Mouse (Mus musculus) midbrain, postnatal 0 days (tissue): ENCODE measurements at regions not wholly inside any gene's neighbourhood (a gene's known extent, or its start where the extent isn't known, plus 50 kb on each side); places are given as distances from the start of the nearest gene placed in this dataset.

ENCODE experiments used
- ATAC-seq: fragments of 200-750 bp; cut with Nextera tagmentation; 2 replicates; pipeline ENCODE4 v1.8.0; 2017; ENCODE audit warnings: moderate number of reproducible peaks, mild to moderate bottlenecking, moderate TSS enrichment, moderate library complexity; ENCODE audit not compliant: low FRiP score
- DNase-seq: peaks from one replicate; pipeline ENCODE4 v3.0.0-alpha.2; 2015; ENCODE audit warnings: low spot score
- H3K27ac ChIP-seq: fragments of 300-500 bp; sonication (generic); 2 replicates; pipeline ENCODE4 v1.5.1; 2014; ENCODE audit warnings: low read depth, mild to moderate bottlenecking, low read length, mixed read lengths
- H3K27me3 ChIP-seq: fragments of 300-500 bp; sonication (generic); 2 replicates; pipeline ENCODE4 v1.6.1; 2014; ENCODE audit warnings: low read length, control low read depth, mixed read lengths; ENCODE audit not compliant: insufficient read depth
- H3K36me3 ChIP-seq: fragments of 300-500 bp; sonication (generic); 2 replicates; pipeline ENCODE4 v1.6.1; 2014; ENCODE audit warnings: low read length, control low read depth, mixed read lengths; ENCODE audit not compliant: insufficient read depth
- H3K4me1 ChIP-seq: fragments of 300-500 bp; sonication (generic); 2 replicates; pipeline ENCODE4 v1.6.1; 2014; ENCODE audit warnings: mild to moderate bottlenecking, control low read depth, antibody characterized with exemption, low read length, mixed read lengths; ENCODE audit not compliant: insufficient read depth
- H3K4me2 ChIP-seq: fragments of 300-500 bp; sonication (generic); 2 replicates; pipeline ENCODE4 v1.6.1; 2014; ENCODE audit warnings: low read depth, mild to moderate bottlenecking, low read length, mixed read lengths; ENCODE audit not compliant: poor library complexity, severe bottlenecking
- H3K4me3 ChIP-seq: fragments of 300-500 bp; sonication (generic); 2 replicates; pipeline ENCODE4 v1.5.1; 2014; ENCODE audit warnings: low read depth, mild to moderate bottlenecking, low read length, moderate library complexity
- H3K9ac ChIP-seq: fragments of 300-500 bp; sonication (generic); replicated peaks from 2 replicates; pipeline ENCODE4 v1.6.1; 2014; ENCODE audit warnings: mild to moderate bottlenecking, low read length, moderate library complexity, mixed read lengths; ENCODE audit not compliant: poor library complexity, severe bottlenecking
- H3K9me3 ChIP-seq: fragments of 300-500 bp; sonication (generic); 2 replicates; pipeline ENCODE4 v1.6.1; 2016; ENCODE audit warnings: low read length, control low read depth
- CTCF ChIP-seq: IDR thresholded peaks from 2 replicates; pipeline ENCODE4 v1.5.1; 2016; ENCODE audit warnings: antibody characterized with exemption, mild to moderate bottlenecking
- WGBS: fragments of 180-500 bp; shearing (Covaris S2); extraction: QIAGEN DNeasy Blood & Tissue Kit; methylation state at CpG from one replicate; pipeline ENCODE4 v1.1.7; 2014; 5-methylcytosine and 5-hydroxymethylcytosine counted together

DNA sequence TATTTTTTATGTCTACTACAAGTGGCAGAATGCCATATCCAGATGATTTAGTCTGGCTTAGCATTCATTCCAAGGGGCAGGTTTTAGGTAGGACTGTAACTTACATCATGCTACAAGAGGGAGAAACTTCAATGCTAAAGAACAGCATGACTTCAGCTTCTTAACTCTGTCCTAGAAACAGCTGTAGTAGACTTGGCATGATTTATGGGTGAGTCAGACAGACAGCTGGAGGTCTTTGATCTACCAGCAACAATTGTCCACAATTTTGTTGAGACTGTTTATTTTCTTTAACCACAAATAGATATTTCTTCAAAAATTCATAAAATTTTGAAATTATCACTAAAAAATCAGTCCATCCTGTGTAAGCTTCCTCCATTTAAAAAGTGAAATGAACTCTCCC lies 781.7 kb upstream of the Man1a start:
- Histone ChIP-seq H3K4me1 (no peaks in the 10 kb centered on the region), H3K27ac (no peak overlapping the region), H3K36me3 (no peaks in the 10 kb centered on the region), H3K4me2 (no peak overlapping the region), H3K9me3 (no peaks in the 10 kb centered on the region), H3K4me3 (no peak overlapping the region), H3K27me3 (no peaks in the 10 kb centered on the region), H3K9ac (no peak overlapping the region)
- ATAC-seq (no peak), DNase-seq (no peak)
- no peak for TF ChIP-seq CTCF

DNA sequence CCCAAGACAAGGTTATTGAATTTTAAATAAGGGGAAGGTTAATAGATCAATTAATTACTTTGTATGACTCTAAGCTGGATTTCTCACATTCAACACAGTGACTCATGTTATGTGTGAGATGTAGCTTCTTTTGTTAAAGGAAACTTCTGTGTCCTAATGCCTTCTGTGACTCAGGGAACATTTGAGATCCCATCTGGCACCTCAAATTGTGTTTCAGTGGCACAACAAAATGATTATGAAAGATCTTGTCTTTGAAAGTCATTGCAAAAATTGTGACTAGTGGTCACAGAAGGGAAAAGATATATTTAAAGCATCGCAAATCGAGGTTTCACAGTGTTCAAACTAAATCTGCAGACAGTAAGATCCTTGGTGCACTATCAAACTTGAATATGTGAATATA lies 765.2 kb upstream of the Man1a start:
- H3K4me1 ChIP-seq = no peaks in the 10 kb centered on the region
- no peak for TF ChIP-seq CTCF
- H3K4me2 ChIP-seq = no peak overlapping the region
- H3K4me3 ChIP-seq = no peak overlapping the region
- WGBS = 91% methylated on average over 2 of the region's 2 CpGs
- no peak overlapping the region for H3K9ac ChIP-seq
- DNase-seq (no peak), ATAC-seq (no peak)
- H3K9me3 ChIP-seq = no peaks in the 10 kb centered on the region
- H3K36me3 ChIP-seq = no peaks in the 10 kb centered on the region
- no peak overlapping the region for H3K27ac ChIP-seq
- no peaks in the 10 kb centered on the region for H3K27me3 ChIP-seq

DNA sequence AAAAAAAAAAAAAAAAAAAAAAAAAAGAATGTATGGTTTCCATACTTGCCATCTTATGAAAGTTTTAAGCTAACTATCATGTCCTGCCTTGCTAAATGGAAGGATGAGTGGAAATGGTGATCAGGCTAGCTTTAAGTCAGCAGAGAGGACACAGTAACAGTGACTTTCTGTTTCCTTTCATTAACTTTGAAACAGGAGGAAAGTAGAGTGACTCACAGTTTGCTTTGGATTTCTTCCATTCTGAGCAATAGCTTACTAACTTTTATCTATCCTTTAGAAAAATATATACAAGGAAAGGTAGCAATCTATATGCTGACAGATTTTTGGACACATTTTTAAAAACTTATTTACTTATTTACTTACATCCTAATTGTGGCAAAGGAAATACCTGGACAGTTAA lies 762.6 kb upstream of the Man1a start:
- Histone ChIP-seq H3K36me3 (no peaks in the 10 kb centered on the region), H3K4me1 (no peaks in the 10 kb centered on the region), H3K4me3 (no peak overlapping the region), H3K4me2 (no peak overlapping the region), H3K9ac (no peak overlapping the region), H3K9me3 (no peaks in the 10 kb centered on the region), H3K27ac (no peak overlapping the region), H3K27me3 (no peaks in the 10 kb centered on the region)
- no peak for DNase-seq
- no peak for ATAC-seq
- no peak for TF ChIP-seq CTCF

DNA sequence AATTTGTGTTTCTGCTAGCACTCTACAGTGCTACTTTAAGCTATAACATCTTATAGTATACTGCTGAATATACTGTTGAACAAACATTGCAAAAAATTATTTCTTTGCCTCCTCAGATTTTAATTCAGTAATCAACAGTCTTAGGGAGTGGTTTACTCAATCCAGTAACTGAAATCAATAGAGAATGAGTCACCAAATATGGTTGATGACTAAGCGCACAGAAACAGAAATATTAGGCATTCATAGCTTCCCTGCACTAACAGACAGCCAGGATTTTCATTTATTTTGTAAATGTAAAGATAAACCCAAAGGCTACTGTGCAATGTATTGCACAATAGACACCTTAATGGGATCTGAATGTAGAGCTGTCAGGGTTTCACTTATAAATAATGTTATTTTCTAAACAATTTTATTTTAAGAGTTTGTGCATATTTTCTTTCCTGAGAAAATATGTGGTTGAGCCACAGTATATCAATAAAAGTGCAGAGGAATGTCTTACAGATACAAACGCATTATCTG lies 738.3 kb upstream of the Man1a start:
- Histone ChIP-seq H3K36me3 (no peaks in the 10 kb centered on the region), H3K9ac (no peak overlapping the region), H3K4me1 (no peaks in the 10 kb centered on the region), H3K27me3 (no peaks in the 10 kb centered on the region), H3K4me2 (no peak overlapping the region), H3K9me3 (no peaks in the 10 kb centered on the region), H3K4me3 (no peak overlapping the region), H3K27ac (no peak overlapping the region)
- no peak for TF ChIP-seq CTCF
- no peak for ATAC-seq
- DNase-seq = no peak
- WGBS = 94% methylated on average over 2 of the region's 2 CpGs

DNA sequence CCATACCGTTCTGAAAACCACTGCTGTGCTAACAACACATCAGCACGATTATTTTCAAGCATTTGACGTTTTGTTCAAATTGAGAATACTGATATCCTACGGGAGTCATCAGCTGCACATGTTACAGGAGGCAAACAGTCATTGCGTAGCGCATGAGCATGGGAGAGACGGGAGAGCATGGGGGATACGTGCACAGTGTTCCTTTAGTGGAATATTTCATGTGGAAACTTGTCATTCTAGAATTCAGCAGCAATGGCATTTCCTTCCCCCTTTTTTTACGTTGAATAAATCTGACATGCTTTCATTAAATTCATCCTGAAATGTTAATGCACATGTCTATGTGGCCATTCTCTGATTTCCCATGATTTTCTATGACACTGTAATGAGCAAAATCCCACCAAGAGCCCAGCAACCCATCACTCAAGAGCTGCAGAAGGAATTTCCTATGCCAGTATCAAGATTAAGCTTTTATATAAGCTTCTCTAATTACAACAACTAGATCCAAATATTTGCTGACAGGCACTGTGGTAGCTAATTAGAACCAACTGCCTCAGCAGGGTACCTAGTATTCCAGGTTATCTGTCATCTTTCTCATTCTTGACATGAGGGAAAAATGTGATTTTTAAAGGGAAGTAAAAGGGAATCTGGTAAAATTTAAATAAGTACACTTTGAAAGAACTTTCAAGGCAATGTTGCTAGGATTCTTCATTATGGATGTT lies 723.2 kb upstream of the Man1a start:
- peak; percentile 48 for DNase-seq
- Histone ChIP-seq H3K27me3 (no peaks in the 10 kb centered on the region), H3K4me2 (0 out of 2 replicates have a peak overlapping the region, but pooled peaks have one; percentile 2), H3K36me3 (no peaks in the 10 kb centered on the region), H3K9ac (no peak overlapping the region), H3K4me3 (no peak overlapping the region), H3K27ac (no peak overlapping the region), H3K9me3 (no peaks in the 10 kb centered on the region), H3K4me1 (no peaks in the 10 kb centered on the region)
- 52% methylated on average over 9 of the region's 9 CpGs for WGBS
- no peak for TF ChIP-seq CTCF
- peak; percentile 60; the same call in 1 of the 2 replicates for ATAC-seq

DNA sequence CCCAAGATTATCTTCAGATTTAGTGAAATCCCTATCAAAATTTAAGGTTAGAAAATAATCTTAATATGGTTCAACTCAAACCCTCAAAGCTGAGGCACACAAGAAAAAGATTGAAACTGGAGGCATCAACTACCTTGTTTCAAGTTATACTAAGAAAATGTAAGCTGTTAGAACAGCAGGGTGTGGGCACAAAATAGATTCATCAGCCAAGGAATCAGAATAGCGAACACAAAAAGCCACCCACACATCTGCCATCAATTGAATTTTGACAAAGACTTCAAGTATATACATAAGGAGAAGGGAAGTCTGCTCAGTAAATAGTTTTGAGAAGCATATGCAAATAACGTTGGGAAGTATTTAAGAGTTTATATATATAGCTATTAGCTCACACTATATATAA lies 720.9 kb upstream of the Man1a start:
- Histone ChIP-seq H3K9me3 (no peaks in the 10 kb centered on the region), H3K9ac (no peak overlapping the region), H3K4me3 (no peak overlapping the region), H3K4me2 (no peak overlapping the region), H3K36me3 (no peaks in the 10 kb centered on the region), H3K27me3 (no peaks in the 10 kb centered on the region), H3K4me1 (no peaks in the 10 kb centered on the region), H3K27ac (no peak overlapping the region)
- DNase-seq (no peak), ATAC-seq (no peak)
- no peak for TF ChIP-seq CTCF
- WGBS = 68% methylated on average over 2 of the region's 2 CpGs
